Mouse (Mus musculus) small intestine, adult 2 months (tissue): ENCODE measurements at regions not wholly inside any gene's neighbourhood (a gene's known extent, or its start where the extent isn't known, plus 50 kb on each side); places are given as distances from the start of the nearest gene placed in this dataset.

ENCODE experiments used
- H3K27ac ChIP-seq: fragments of 200-500 bp; 2 replicates; pipeline ENCODE4 v1.5.1; 2012; ENCODE audit warnings: low read depth, low read length, control low read depth, inconsistent platforms; ENCODE audit not compliant: insufficient read depth
- H3K27me3 ChIP-seq: fragments of 200-500 bp; 2 replicates; pipeline ENCODE4 v1.6.1; 2012; ENCODE audit warnings: mild to moderate bottlenecking, moderate library complexity, low read length, inconsistent platforms; ENCODE audit not compliant: control insufficient read depth, insufficient read depth
- H3K36me3 ChIP-seq: fragments of 200-500 bp; 2 replicates; pipeline ENCODE4 v1.6.1; 2012; ENCODE audit warnings: mild to moderate bottlenecking, low read length, control low read depth, inconsistent platforms; ENCODE audit not compliant: control insufficient read depth, insufficient read depth
- H3K4me1 ChIP-seq: fragments of 200-500 bp; 2 replicates; pipeline ENCODE4 v1.6.1; 2012; ENCODE audit warnings: low read length, inconsistent platforms, mixed read lengths; ENCODE audit not compliant: control insufficient read depth, insufficient read depth, insufficient read length
- H3K4me3 ChIP-seq: fragments of 200-500 bp; 2 replicates; pipeline ENCODE4 v1.5.1; 2012; ENCODE audit warnings: low read depth, mild to moderate bottlenecking, control low read depth, inconsistent platforms, low read length, moderate library complexity
- CTCF ChIP-seq: fragments of 200-500 bp; IDR thresholded peaks from 2 replicates; pipeline ENCODE4 v1.5.1; 2012; ENCODE audit warnings: low read depth, mild to moderate bottlenecking, control low read depth, inconsistent platforms, low read length, moderate library complexity, mixed read lengths; ENCODE audit not compliant: insufficient replicate concordance, insufficient read length; ENCODE audit errors: extremely low read depth
- POLR2A ChIP-seq: fragments of 200-500 bp; IDR thresholded peaks from 2 replicates; pipeline ENCODE4 v1.6.1; 2012; ENCODE audit warnings: low read depth, mild to moderate bottlenecking, control low read depth, inconsistent platforms, low read length, moderate library complexity
- WGBS: fragments of 180-500 bp; shearing (Covaris S2); methylation state at CpG from one replicate; pipeline ENCODE4 v1.1.7; 2018; 5-methylcytosine and 5-hydroxymethylcytosine counted together

DNA sequence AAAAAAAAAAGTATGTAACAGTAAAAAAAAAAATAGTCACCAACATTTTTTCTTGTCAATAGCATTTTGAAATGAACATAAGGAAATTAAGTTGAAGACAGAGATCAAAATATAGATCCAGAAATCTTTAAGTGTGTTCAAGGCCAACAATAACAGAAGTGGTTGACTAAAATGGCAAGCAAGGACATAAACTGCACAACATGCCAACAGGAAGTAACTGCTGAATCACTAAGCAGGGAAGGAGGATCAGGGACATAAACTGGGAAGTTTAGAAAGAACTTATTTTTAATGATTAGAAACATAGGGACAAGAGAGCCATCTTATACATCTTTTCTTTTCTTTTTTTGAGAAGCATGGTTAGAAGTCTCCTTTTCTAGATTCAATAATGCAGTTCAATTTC is 318.8 kb downstream of the Tex13c3 start:
- Histone ChIP-seq H3K36me3 (no peaks in the 10 kb centered on the region), H3K4me1 (no peaks in the 10 kb centered on the region), H3K27me3 (no peaks in the 10 kb centered on the region), H3K27ac (no peak overlapping the region), H3K4me3 (no peak overlapping the region)
- TF ChIP-seq CTCF = no peak
- no peak for TF ChIP-seq POLR2A

DNA sequence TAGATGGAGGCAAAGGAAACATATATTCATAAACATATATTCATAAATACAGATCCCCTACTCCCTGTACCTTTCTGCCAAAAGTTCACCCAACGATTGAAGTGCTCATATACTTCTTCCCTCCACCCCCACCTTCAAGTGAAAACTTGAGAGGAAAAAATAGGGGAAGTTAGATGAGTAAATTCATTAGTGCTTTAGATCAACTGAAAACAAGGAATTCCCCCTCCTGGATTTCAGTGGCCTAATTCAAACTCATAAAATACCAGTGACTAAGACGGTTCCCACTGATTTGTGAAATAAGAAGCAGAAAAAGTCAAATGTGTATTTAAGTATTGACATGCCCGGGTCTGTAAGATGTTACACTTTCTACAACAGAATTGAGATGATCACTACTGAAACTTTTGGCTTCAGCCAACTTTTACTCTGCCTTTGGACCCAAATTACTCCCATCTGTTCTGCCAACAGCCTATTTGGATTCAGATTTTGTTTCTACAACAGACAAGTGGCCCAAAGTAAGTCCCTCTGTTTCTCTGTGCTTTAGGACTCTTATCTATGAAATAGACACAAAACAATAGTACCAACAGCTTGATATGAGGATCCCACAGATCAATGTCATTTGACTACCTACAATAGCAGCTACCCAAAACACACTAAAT is 320.7 kb downstream of the Tex13c3 start:
- H3K27me3 ChIP-seq = no peaks in the 10 kb centered on the region
- no peaks in the 10 kb centered on the region for H3K36me3 ChIP-seq
- no peak overlapping the region for H3K27ac ChIP-seq
- WGBS = 64% methylated on average over 3 of the region's 3 CpGs
- no peak overlapping the region for H3K4me3 ChIP-seq
- TF ChIP-seq CTCF = no peak
- TF ChIP-seq POLR2A = no peak
- H3K4me1 ChIP-seq = no peaks in the 10 kb centered on the region

DNA sequence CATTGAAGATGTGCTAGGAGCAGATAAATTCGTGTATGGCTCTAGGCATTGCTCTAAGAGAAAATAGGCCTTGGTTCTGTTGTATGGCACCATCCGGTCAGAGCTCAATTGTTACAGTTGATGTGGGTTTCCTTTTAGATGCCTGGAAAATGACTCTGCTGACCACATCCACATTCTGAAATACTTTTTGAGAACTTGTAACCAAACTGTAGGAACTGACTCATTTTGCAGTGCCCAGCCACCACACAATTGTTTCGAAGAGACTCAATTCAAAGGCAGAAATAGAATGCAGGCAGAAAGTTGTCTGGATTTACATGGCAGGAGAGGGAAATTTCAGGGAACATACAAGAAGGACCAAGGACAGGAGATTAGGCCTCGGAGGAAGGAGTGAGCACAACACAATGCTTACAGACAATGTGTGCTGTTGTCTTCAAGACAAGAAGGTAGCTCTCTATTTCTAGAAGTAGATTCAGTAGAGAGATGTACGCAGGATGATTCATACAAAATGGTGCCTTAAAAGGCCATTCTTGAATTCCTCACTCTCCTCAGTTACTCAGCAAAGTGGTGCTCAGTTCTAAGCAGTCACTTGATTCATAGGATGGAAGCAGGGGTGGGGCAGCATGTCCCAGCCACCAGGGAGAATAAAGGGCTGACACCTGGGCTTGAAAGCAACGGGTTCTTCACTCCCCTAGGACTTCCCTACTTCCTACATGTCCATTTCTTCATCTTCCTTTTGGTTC is 323.5 kb downstream of the Tex13c3 start:
- H3K4me1 ChIP-seq = no peaks in the 10 kb centered on the region
- no peaks in the 10 kb centered on the region for H3K27me3 ChIP-seq
- no peak overlapping the region for H3K4me3 ChIP-seq
- no peak overlapping the region for H3K27ac ChIP-seq
- no peak for TF ChIP-seq CTCF
- no peak for TF ChIP-seq POLR2A
- 70% methylated on average over 6 of the region's 6 CpGs for WGBS
- no peaks in the 10 kb centered on the region for H3K36me3 ChIP-seq

DNA sequence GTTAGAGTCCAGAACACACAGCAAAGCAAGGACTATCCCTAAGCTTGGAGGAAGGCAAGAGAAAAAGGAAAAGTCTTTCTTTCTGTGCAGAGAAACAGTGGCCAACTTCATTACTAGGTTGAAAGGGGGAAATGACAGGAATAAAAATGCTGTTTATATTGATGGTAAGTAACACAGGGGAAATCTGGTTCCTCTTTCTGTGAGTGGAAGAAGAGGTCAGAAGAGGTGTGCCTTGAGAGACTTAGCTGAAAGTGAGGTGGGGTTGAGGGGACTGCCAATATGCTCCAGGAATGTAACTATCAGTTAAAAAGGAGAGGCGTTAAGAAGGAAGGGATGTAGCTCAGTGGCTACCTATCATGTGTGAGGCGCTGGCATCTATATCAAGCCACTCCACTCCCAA is 327.5 kb downstream of the Tex13c3 start:
- Histone ChIP-seq H3K4me3 (no peak overlapping the region), H3K36me3 (no peaks in the 10 kb centered on the region), H3K27me3 (no peaks in the 10 kb centered on the region), H3K4me1 (no peaks in the 10 kb centered on the region), H3K27ac (no peak overlapping the region)
- WGBS = 81% methylated on average over 2 of the region's 2 CpGs
- TF ChIP-seq POLR2A (no peak), CTCF (no peak)

DNA sequence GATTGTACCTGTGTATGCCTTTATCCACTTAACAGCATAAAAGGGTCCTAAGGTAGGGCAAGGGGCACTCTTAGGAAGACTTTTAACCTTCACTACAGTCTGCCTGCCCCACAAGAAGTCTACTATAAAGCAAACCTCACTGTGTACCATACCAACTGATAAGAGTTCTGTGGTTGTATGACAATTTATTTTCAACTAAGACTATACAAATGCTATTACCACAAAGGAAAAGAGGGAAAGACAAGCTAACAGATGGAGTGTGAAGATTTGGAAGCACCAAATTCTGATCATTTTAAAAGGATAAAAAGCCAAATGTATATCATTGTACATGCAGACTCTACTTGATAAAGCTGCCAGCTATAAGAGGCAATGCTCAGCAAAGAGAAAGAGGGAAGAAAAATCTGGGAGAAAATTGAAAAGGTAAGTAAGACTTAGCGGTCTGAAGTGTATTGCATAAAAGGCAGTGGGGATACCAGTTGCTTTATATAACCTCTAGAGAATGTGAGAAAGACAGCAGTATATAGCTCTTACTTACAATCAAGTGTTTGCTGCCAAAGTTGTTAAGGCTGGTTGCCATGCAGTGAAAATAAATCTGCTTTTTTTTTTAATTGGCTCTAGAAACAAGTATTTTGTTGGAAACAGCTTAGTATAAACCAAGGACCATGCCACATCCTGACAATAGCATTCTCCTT is 328.8 kb downstream of the Tex13c3 start:
- no peak overlapping the region for H3K4me3 ChIP-seq
- 96% methylated on average over 1 of the region's 1 CpGs for WGBS
- no peaks in the 10 kb centered on the region for H3K27me3 ChIP-seq
- H3K27ac ChIP-seq = no peak overlapping the region
- TF ChIP-seq CTCF = no peak
- no peak for TF ChIP-seq POLR2A
- no peaks in the 10 kb centered on the region for H3K4me1 ChIP-seq
- H3K36me3 ChIP-seq = no peaks in the 10 kb centered on the region

DNA sequence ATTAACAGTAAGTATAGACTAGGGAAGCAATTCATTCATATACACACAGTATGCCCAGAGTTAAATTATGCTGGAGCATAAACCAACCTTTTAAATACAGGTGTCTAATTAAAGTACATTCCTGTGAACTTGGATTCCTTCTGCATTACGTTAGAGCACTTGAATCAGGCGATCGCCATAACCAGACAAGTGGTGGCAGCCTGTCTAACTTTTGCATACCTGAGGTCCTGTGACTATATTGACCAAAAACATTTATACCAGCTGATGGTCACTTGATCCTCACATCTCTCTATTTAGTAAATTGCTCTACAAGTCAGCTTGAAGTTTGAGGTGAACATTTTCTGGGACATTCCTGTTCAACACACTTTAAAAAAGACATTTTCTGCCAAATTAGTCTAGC is 330.5 kb downstream of the Tex13c3 start:
- H3K27ac ChIP-seq = no peak overlapping the region
- H3K27me3 ChIP-seq = no peaks in the 10 kb centered on the region
- no peak overlapping the region for H3K4me3 ChIP-seq
- TF ChIP-seq POLR2A (no peak), CTCF (no peak)
- 91% methylated on average over 3 of the region's 3 CpGs for WGBS
- H3K4me1 ChIP-seq = no peaks in the 10 kb centered on the region
- H3K36me3 ChIP-seq = no peaks in the 10 kb centered on the region

DNA sequence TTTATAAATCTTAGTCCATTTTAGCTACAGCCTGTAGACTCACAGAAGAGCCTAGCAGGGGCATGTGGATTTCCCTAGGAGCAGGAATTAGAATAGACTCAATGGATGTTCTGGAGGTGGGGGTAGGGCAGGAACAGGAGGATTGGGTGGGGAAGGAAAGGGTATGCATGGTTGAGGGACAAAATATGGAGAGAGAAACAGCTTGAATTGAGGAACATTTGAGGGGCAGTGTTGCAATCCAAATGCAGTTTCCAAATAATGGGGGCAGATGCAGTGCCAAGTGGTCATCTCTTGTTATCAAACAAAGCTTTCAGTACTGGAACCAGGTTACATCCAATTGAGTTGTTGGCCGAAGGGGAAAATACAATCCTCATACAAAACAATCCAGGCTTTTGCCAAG is 332.4 kb downstream of the Tex13c3 start:
- WGBS = 93% methylated on average over 1 of the region's 1 CpGs
- Histone ChIP-seq H3K27ac (no peak overlapping the region), H3K27me3 (no peaks in the 10 kb centered on the region), H3K36me3 (no peaks in the 10 kb centered on the region), H3K4me1 (no peaks in the 10 kb centered on the region), H3K4me3 (no peak overlapping the region)
- TF ChIP-seq CTCF (no peak), POLR2A (no peak)

DNA sequence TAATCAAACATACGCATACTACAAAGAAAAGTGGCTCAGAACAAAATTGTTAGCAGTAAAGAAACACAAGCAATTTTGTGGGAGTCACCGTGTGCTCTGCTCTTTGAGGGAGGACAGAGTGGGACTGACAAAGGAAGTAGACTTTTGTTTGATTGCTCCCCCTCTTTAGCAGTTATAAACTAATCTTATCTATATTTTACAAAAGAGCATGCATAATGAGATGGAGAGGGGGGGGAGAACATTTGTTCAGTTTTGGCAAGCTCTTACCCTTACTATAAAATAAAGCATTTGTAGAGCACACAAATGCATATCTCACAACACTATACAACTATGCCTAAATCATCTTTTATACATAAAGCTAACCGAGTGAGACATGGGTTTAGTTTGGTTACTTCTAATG is 332.9 kb downstream of the Tex13c3 start:
- no peaks in the 10 kb centered on the region for H3K27me3 ChIP-seq
- no peaks in the 10 kb centered on the region for H3K36me3 ChIP-seq
- H3K4me3 ChIP-seq = no peak overlapping the region
- 87% methylated on average over 3 of the region's 3 CpGs for whole genome bisulfite sequencing
- no peaks in the 10 kb centered on the region for H3K4me1 ChIP-seq
- TF ChIP-seq POLR2A (no peak), CTCF (no peak)
- no peak overlapping the region for H3K27ac ChIP-seq
